Mouse (Mus musculus): ENCODE measurements around the gene Pde1a. TPM values are rescaled to one million over a fixed set of nuclear protein-coding genes. Genes with fewer than 3 reads are reported as not detected.

Pde1a gene
- polyA plus RNA-seq, 1 experiment from 2014 or later, result 2.5 TPM

DNA sequence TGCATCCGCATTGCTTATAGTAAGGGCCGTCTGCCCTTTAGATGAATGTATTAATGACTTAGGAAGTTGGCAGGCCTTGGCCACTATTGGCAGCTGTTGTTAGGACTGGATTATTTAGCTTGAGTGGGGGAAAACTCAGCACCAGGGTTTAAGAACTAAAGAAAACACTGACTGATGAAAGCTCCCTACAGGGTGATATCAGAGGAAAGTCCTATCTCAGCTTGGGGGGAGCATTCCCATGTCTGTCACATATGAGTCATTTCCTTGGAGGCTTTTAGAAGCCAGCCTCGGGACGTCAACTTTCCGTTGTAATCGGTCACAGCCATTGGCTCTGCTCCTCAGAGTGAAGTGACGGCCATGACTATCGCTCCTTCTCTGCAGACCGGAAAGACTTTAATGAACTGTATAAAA, 146.0 kb downstream of the Pde1a start:
- no peak for ATAC-seq (ENCODE audit: insufficient read depth)

DNA sequence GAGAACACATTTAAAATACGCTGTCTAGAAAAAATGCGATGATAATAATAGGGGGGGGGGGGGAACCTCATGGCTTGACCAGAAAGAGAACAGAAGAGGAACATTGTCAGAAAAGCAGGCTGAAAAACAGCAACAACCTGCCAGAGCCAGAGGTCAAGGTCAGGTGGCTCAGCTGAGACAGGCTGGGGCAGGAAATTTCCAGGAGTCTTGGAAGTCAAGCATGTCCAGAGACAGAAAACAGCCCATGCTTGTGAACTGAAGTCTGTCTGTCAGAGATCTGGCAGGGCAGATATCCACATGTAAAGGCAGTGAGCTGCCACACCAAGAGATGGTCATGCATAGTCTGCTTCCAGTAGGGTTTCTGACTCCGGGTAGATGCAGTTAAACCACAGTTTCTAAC, 147.5 kb downstream of the Pde1a start:
- Histone ChIP-seq H3K4me1 (replicated peaks) (no peaks in the 10 kb centered on the region), H3K9me3 (replicated peaks) (no peaks in the 10 kb centered on the region), H3K9ac (no peak overlapping the region), H3K4me2 (no peak overlapping the region), H3K36me3 (replicated peaks) (no peaks in the 10 kb centered on the region), H3K27me3 (no peaks in the 10 kb centered on the region), H3K4me3 (replicated peaks) (no peak overlapping the region), H3K27ac (replicated peaks) (no peak overlapping the region)
- WGBS (ENCODE audit: insufficient replicate concordance), result 78% methylated on average over 3 of the region's 3 CpGs
- ATAC-seq (ENCODE audit: insufficient read depth), result no peak

More for the DNA sequence above, 146.0 kb downstream of the Pde1a start:
- no peak overlapping the region for H3K9ac ChIP-seq
- no peaks in the 10 kb centered on the region for H3K4me1 ChIP-seq (replicated peaks)
- 74% methylated on average over 9 of the region's 9 CpGs for WGBS (ENCODE audit: insufficient replicate concordance)
- no peak overlapping the region for H3K4me3 ChIP-seq (replicated peaks)
- H3K36me3 ChIP-seq (replicated peaks), result no peaks in the 10 kb centered on the region
- no peak overlapping the region for H3K27ac ChIP-seq (replicated peaks)
- H3K27me3 ChIP-seq, result no peaks in the 10 kb centered on the region
- H3K4me2 ChIP-seq, result no peak overlapping the region
- no peaks in the 10 kb centered on the region for H3K9me3 ChIP-seq (replicated peaks)

- Histone ChIP-seq H3K27me3 (no peaks in the 10 kb centered on the region), H3K4me1 (replicated peaks) (no peaks in the 10 kb centered on the region), H3K4me3 (replicated peaks) (no peak overlapping the region), H3K27ac (replicated peaks) (no peak overlapping the region), H3K4me2 (no peak overlapping the region), H3K9ac (no peak overlapping the region), H3K9me3 (replicated peaks) (no peaks in the 10 kb centered on the region), H3K36me3 (replicated peaks) (no peaks in the 10 kb centered on the region)
- ATAC-seq (ENCODE audit: insufficient read depth), result no peak
- 38% methylated on average over 1 of the region's 1 CpGs for WGBS (ENCODE audit: insufficient replicate concordance)
These were observed 150.3 kb downstream of the Pde1a start for GRCm38 (mm10) chr2:79978992-79979391.

DNA sequence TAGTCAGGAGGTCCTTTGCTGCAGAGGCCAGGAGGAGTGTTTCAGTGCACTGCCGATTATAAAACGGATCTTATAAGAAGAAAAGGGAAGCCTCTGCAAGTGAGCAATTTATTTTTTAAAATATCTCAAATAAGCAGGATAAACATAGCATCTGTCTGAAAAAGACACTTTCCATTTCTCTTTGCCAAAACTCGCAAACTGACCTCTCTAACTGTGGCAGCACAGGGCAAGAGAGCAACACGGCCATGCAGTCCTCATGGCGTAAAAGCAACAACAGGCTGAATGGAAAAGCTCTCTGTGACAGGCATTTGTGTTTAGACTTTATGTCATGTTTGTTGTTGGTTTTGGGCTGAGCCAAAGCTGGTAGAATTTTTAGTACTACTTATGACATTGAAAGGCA, 152.0 kb downstream of the Pde1a start:
- H3K36me3 ChIP-seq (replicated peaks), result no peaks in the 10 kb centered on the region
- no peak overlapping the region for H3K4me3 ChIP-seq (replicated peaks)
- no peaks in the 10 kb centered on the region for H3K4me1 ChIP-seq (replicated peaks)
- H3K27ac ChIP-seq (replicated peaks), result no peak overlapping the region
- H3K9me3 ChIP-seq (replicated peaks), result no peaks in the 10 kb centered on the region
- H3K27me3 ChIP-seq, result no peaks in the 10 kb centered on the region
- 64% methylated on average over 5 of the region's 5 CpGs for WGBS (ENCODE audit: insufficient replicate concordance)
- ATAC-seq (ENCODE audit: insufficient read depth), result no peak
- H3K9ac ChIP-seq, result no peak overlapping the region
- H3K4me2 ChIP-seq, result no peak overlapping the region

GRCm38 (mm10) chr2:79975947-79976346, 153.3 kb downstream of the Pde1a start:
- no peak for ATAC-seq (ENCODE audit: insufficient read depth)

GRCm38 (mm10) chr2:79972271-79972670, 157.0 kb downstream of the Pde1a start:
- H3K27me3 ChIP-seq, result no peaks in the 10 kb centered on the region
- H3K36me3 ChIP-seq (replicated peaks), result no peaks in the 10 kb centered on the region
- no peaks in the 10 kb centered on the region for H3K9me3 ChIP-seq (replicated peaks)
- no peak overlapping the region for H3K4me3 ChIP-seq (replicated peaks)
- no peak overlapping the region for H3K9ac ChIP-seq
- H3K4me1 ChIP-seq (replicated peaks), result no peaks in the 10 kb centered on the region
- no peak overlapping the region for H3K4me2 ChIP-seq
- no peak overlapping the region for H3K27ac ChIP-seq (replicated peaks)
- no peak for ATAC-seq (ENCODE audit: insufficient read depth)

More at GRCm38 (mm10) chr2:79975947-79976346, 153.3 kb downstream of the Pde1a start:
- Histone ChIP-seq H3K4me3 (replicated peaks) (no peak overlapping the region), H3K36me3 (replicated peaks) (no peaks in the 10 kb centered on the region), H3K4me1 (replicated peaks) (no peaks in the 10 kb centered on the region), H3K4me2 (no peak overlapping the region), H3K9me3 (replicated peaks) (no peaks in the 10 kb centered on the region), H3K9ac (no peak overlapping the region), H3K27ac (replicated peaks) (no peak overlapping the region), H3K27me3 (no peaks in the 10 kb centered on the region)

- no peaks in the 10 kb centered on the region for H3K36me3 ChIP-seq (replicated peaks)
- no peak overlapping the region for H3K9ac ChIP-seq
- no peaks in the 10 kb centered on the region for H3K9me3 ChIP-seq (replicated peaks)
- H3K4me3 ChIP-seq (replicated peaks), result no peak overlapping the region
- H3K4me2 ChIP-seq, result no peak overlapping the region
- no peaks in the 10 kb centered on the region for H3K27me3 ChIP-seq
- no peak overlapping the region for H3K27ac ChIP-seq (replicated peaks)
- WGBS (ENCODE audit: insufficient replicate concordance), result 49% methylated on average over 5 of the region's 5 CpGs
- no peak for ATAC-seq (ENCODE audit: insufficient read depth)
- no peaks in the 10 kb centered on the region for H3K4me1 ChIP-seq (replicated peaks)
These were observed 159.7 kb downstream of the Pde1a start for GRCm38 (mm10) chr2:79969594-79969993.

DNA sequence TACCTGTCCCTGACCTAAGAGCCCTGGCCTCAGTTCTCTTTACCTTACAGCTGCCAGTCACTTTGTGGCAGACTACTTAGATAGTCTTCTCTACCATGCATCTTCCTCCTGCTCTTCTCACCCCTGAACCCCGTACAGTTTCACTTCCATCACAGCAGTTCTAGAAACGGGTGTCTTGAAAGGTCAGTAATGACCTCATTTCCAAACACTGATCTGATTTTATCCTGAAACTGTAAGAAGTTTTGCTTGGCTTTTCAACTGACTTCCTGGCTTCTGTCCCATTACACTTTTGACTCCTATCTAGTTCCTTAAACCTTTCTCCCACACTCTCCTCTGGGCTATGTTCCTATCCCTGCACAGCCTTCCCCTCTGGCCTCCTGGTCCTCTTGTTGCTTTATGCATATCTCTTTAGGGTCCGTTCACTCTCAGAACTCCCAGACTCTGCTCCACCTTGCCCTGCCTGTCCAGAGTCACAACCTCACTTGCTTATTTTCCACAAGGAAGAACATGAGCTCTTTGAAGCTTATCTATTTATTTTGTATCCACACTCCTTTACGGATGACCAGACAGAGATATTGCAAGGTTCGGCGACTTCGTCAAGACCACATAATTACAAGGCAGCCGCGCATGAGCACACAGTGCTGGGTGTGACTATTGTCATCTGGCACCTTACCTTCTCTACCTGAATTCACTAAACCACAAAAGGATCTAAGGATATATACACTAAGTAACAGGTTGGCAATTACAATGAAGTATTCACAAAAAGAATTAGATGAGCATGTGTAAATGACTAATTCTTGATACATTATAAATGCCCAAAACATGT, 162.4 kb downstream of the Pde1a start:
- H3K4me2 ChIP-seq, result no peak overlapping the region
- H3K36me3 ChIP-seq (replicated peaks), result no peaks in the 10 kb centered on the region
- H3K4me1 ChIP-seq (replicated peaks), result no peaks in the 10 kb centered on the region
- 67% methylated on average over 9 of the region's 9 CpGs for WGBS (ENCODE audit: insufficient replicate concordance)
- H3K4me3 ChIP-seq (replicated peaks), result no peak overlapping the region
- H3K27ac ChIP-seq (replicated peaks), result no peak overlapping the region
- ATAC-seq (ENCODE audit: insufficient read depth), result no peak
- H3K9ac ChIP-seq, result no peak overlapping the region
- no peaks in the 10 kb centered on the region for H3K27me3 ChIP-seq
- no peaks in the 10 kb centered on the region for H3K9me3 ChIP-seq (replicated peaks)

DNA sequence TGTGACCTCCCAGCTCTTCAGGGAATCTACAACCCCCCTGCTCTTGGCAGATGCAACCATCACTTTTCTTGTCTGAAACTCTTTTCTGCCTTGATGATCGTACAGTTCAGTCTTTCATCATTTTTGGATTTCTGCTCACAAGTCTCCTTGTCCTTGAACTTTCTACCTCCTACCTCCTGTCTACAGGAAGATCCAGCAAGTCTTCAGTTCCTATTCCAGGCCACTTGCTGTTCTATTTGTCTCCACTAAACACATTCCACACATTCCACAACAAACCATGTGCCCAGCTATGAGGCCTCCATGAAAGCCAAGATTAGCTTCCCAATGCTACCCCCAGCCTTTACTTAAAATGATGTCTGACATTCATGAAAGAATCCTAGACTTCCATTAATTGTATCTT, 163.2 kb downstream of the Pde1a start:
- Histone ChIP-seq H3K9me3 (replicated peaks) (no peaks in the 10 kb centered on the region), H3K4me1 (replicated peaks) (no peaks in the 10 kb centered on the region), H3K27me3 (no peaks in the 10 kb centered on the region), H3K4me3 (replicated peaks) (no peak overlapping the region), H3K4me2 (no peak overlapping the region), H3K9ac (no peak overlapping the region), H3K27ac (replicated peaks) (no peak overlapping the region), H3K36me3 (replicated peaks) (no peaks in the 10 kb centered on the region)
- no peak for ATAC-seq (ENCODE audit: insufficient read depth)
- 71% methylated on average over 1 of the region's 1 CpGs for WGBS (ENCODE audit: insufficient replicate concordance)

- no peak for ATAC-seq (ENCODE audit: insufficient read depth)
- 48% methylated on average over 4 of the region's 4 CpGs for WGBS (ENCODE audit: insufficient replicate concordance)
- Histone ChIP-seq H3K4me3 (replicated peaks) (no peak overlapping the region), H3K9ac (no peak overlapping the region), H3K4me1 (replicated peaks) (no peaks in the 10 kb centered on the region), H3K9me3 (replicated peaks) (no peaks in the 10 kb centered on the region), H3K27ac (replicated peaks) (no peak overlapping the region), H3K4me2 (no peak overlapping the region), H3K27me3 (no peaks in the 10 kb centered on the region), H3K36me3 (replicated peaks) (no peaks in the 10 kb centered on the region)
These were observed 164.3 kb downstream of the Pde1a start for GRCm38 (mm10) chr2:79964964-79965363.

DNA sequence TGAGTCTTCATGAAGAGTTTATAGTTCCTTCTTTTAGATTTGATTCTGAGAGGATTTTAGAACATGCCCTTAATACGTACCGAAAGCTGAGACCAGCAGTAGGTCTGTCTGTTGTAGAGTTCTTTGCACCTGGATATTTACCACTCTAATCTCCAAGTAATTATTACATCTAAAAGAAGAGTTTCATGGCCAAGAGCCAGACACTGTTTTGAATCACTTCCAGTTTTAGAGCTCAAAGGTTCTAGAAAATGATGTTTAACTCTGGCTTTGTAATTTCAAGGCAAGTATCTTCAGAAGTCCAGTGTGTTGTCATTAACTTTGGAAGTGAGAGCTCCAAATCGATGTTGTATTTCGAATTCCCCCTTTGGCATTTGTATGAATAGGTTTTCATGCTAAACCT, 167.8 kb downstream of the Pde1a start:
- Histone ChIP-seq H3K27me3 (no peaks in the 10 kb centered on the region), H3K36me3 (replicated peaks) (no peaks in the 10 kb centered on the region), H3K9me3 (replicated peaks) (no peaks in the 10 kb centered on the region), H3K27ac (replicated peaks) (no peak overlapping the region), H3K4me3 (replicated peaks) (no peak overlapping the region), H3K4me2 (no peak overlapping the region), H3K4me1 (replicated peaks) (no peaks in the 10 kb centered on the region), H3K9ac (no peak overlapping the region)
- 65% methylated on average over 4 of the region's 4 CpGs for WGBS (ENCODE audit: insufficient replicate concordance)
- ATAC-seq (ENCODE audit: insufficient read depth), result no peak

Data from liver, embryonic 15.5 days (tissue).